Mouse (Mus musculus): ENCODE measurements around the gene Brd3.
A peak's percentile ranks its signal among the peaks of the same experiment; 100 is the strongest.
"Not testable (repeated sequence)": the region's sequence is repeated elsewhere in the genome, so short reads cannot be mapped to it uniquely, and the experiment has no call there.

Brd3 gene

GRCm38 (mm10) chr2:27512909-27513308, 5.4 kb upstream of the Brd3 start:
- no peak for DNase-seq (ENCODE audit: extremely low read depth, low read depth, low spot score)

- no peak for DNase-seq (ENCODE audit: extremely low read depth, low read depth, low spot score)
Measured at GRCm38 (mm10) chr2:27510706-27511105, 3.2 kb upstream of the Brd3 start.

GRCm38 (mm10) chr2:27506658-27507057, 804 bp downstream of the Brd3 start:
- not testable (repeated sequence) for DNase-seq (ENCODE audit: extremely low read depth, low read depth, low spot score)

GRCm38 (mm10) chr2:27505539-27505938, 1.9 kb downstream of the Brd3 start:
- DNase-seq (ENCODE audit: extremely low read depth, low read depth, low spot score): peak; percentile 46

- DNase-seq (ENCODE audit: extremely low read depth, low read depth, low spot score): no peak
Measured at GRCm38 (mm10) chr2:27504113-27504885, 3.2 kb downstream of the Brd3 start.

GRCm38 (mm10) chr2:27496391-27497028, 11.0 kb downstream of the Brd3 start:
- no peak for DNase-seq (ENCODE audit: extremely low read depth, low read depth, low spot score)

GRCm38 (mm10) chr2:27493971-27494370, 13.5 kb downstream of the Brd3 start:
- DNase-seq (ENCODE audit: extremely low read depth, low read depth, low spot score): no peak

GRCm38 (mm10) chr2:27490939-27491338, 16.5 kb downstream of the Brd3 start:
- DNase-seq (ENCODE audit: extremely low read depth, low read depth, low spot score): no peak

- no peak for DNase-seq (ENCODE audit: extremely low read depth, low read depth, low spot score)
Measured at GRCm38 (mm10) chr2:27488362-27488761, 19.1 kb downstream of the Brd3 start.

GRCm38 (mm10) chr2:27487336-27488049, 20.0 kb downstream of the Brd3 start:
- no peak for DNase-seq (ENCODE audit: extremely low read depth, low read depth, low spot score)

GRCm38 (mm10) chr2:27486725-27487124, 20.7 kb downstream of the Brd3 start:
- no peak for DNase-seq (ENCODE audit: extremely low read depth, low read depth, low spot score)

- no peak for DNase-seq (ENCODE audit: extremely low read depth, low read depth, low spot score)
Measured at GRCm38 (mm10) chr2:27482265-27482861, 25.1 kb downstream of the Brd3 start.

GRCm38 (mm10) chr2:27480367-27480766, 27.1 kb downstream of the Brd3 start:
- DNase-seq (ENCODE audit: extremely low read depth, low read depth, low spot score): no peak

- no peak for DNase-seq (ENCODE audit: extremely low read depth, low read depth, low spot score)
Measured at GRCm38 (mm10) chr2:27479821-27480220, 27.6 kb downstream of the Brd3 start.

- no peak for DNase-seq (ENCODE audit: extremely low read depth, low read depth, low spot score)
Measured at GRCm38 (mm10) chr2:27476303-27477192, 30.9 kb downstream of the Brd3 start.

GRCm38 (mm10) chr2:27475495-27476302, 31.8 kb downstream of the Brd3 start:
- DNase-seq (ENCODE audit: extremely low read depth, low read depth, low spot score): no peak

- DNase-seq (ENCODE audit: extremely low read depth, low read depth, low spot score): no peak
Measured at GRCm38 (mm10) chr2:27474621-27475484, 32.6 kb downstream of the Brd3 start.

GRCm38 (mm10) chr2:27473911-27474310, 33.6 kb downstream of the Brd3 start:
- no peak for DNase-seq (ENCODE audit: extremely low read depth, low read depth, low spot score)
